Mouse (Mus musculus): ENCODE data around the gene Acads. TPM values are rescaled to one million over a fixed set of nuclear protein-coding genes. Genes with fewer than 3 reads are reported as not detected.
"Not testable (repeated sequence)": the region's sequence is repeated elsewhere in the genome, so short reads cannot be mapped to it uniquely, and the experiment has no call there.

The Acads gene
- polyA plus RNA-seq, 1 experiment, result 14.9 TPM

GRCm38 (mm10) chr5:115155156-115155631, 36.0 kb upstream of the Acads start:
- peaks cover 25% of the 10 kb centered on the region; the same call in 1 of the 2 replicates for H3K4me1 ChIP-seq (ENCODE audit: control insufficient read depth, insufficient read depth, low read length)
- no peak overlapping the region for H3K27ac ChIP-seq (ENCODE audit: insufficient read depth, low read length)
- H3K27me3 ChIP-seq (ENCODE audit: control insufficient read depth, insufficient read depth, low read length), result no peaks in the 10 kb centered on the region
- TF ChIP-seq CTCF (IDR thresholded peaks at IDR 0.05; ENCODE audit: borderline replicate concordance, insufficient read depth, low read depth, low read length) (no peak), POLR2A (IDR thresholded peaks at IDR 0.05; ENCODE audit: borderline replicate concordance, insufficient read depth, low read length) (no peak)
- WGBS, result 47% methylated on average over 13 of the region's 13 CpGs
- H3K4me3 ChIP-seq (replicated peaks; ENCODE audit: insufficient read depth, low read depth, low read length), result no peak overlapping the region
- no peak for DNase-seq

GRCm38 (mm10) chr5:115152132-115152956, 33.2 kb upstream of the Acads start:
- no peaks in the 10 kb centered on the region for H3K27me3 ChIP-seq (ENCODE audit: control insufficient read depth, insufficient read depth, low read length)
- TF ChIP-seq POLR2A (IDR thresholded peaks at IDR 0.05; ENCODE audit: borderline replicate concordance, insufficient read depth, low read length) (no peak), CTCF (IDR thresholded peaks at IDR 0.05; ENCODE audit: borderline replicate concordance, insufficient read depth, low read depth, low read length) (no peak)

GRCm38 (mm10) chr5:115151457-115151856, 32.3 kb upstream of the Acads start:
- no peak for DNase-seq
- H3K27ac ChIP-seq (ENCODE audit: insufficient read depth, low read length), result no peak overlapping the region
- no peak overlapping the region for H3K4me3 ChIP-seq (replicated peaks; ENCODE audit: insufficient read depth, low read depth, low read length)
- H3K4me1 ChIP-seq (ENCODE audit: control insufficient read depth, insufficient read depth, low read length), result peaks cover 22% of the 10 kb centered on the region; the same call in 1 of the 2 replicates
- 80% methylated on average over 13 of the region's 13 CpGs for WGBS
- TF ChIP-seq CTCF (IDR thresholded peaks at IDR 0.05; ENCODE audit: borderline replicate concordance, insufficient read depth, low read depth, low read length) (no peak), POLR2A (IDR thresholded peaks at IDR 0.05; ENCODE audit: borderline replicate concordance, insufficient read depth, low read length) (no peak)
- H3K27me3 ChIP-seq (ENCODE audit: control insufficient read depth, insufficient read depth, low read length), result no peaks in the 10 kb centered on the region

More at GRCm38 (mm10) chr5:115152132-115152956, 33.2 kb upstream of the Acads start:
- 66% methylated on average over 8 of the region's 8 CpGs for WGBS
- Histone ChIP-seq H3K4me1 (ENCODE audit: control insufficient read depth, insufficient read depth, low read length) (peaks cover 25% of the 10 kb centered on the region; the same call in 1 of the 2 replicates), H3K4me3 (replicated peaks; ENCODE audit: insufficient read depth, low read depth, low read length) (no peak overlapping the region), H3K27ac (ENCODE audit: insufficient read depth, low read length) (no peak overlapping the region)
- no peak for DNase-seq

GRCm38 (mm10) chr5:115150991-115151390, 31.8 kb upstream of the Acads start:
- no peak for TF ChIP-seq CTCF (IDR thresholded peaks at IDR 0.05; ENCODE audit: borderline replicate concordance, insufficient read depth, low read depth, low read length)
- TF ChIP-seq POLR2A (IDR thresholded peaks at IDR 0.05; ENCODE audit: borderline replicate concordance, insufficient read depth, low read length), result no peak
- no peaks in the 10 kb centered on the region for H3K27me3 ChIP-seq (ENCODE audit: control insufficient read depth, insufficient read depth, low read length)
- WGBS, result 83% methylated on average over 5 of the region's 5 CpGs
- no peak for DNase-seq
- no peak overlapping the region for H3K27ac ChIP-seq (ENCODE audit: insufficient read depth, low read length)
- no peak overlapping the region for H3K4me3 ChIP-seq (replicated peaks; ENCODE audit: insufficient read depth, low read depth, low read length)
- peaks cover 18% of the 10 kb centered on the region; the same call in 1 of the 2 replicates for H3K4me1 ChIP-seq (ENCODE audit: control insufficient read depth, insufficient read depth, low read length)

- no peak overlapping the region for H3K27ac ChIP-seq (ENCODE audit: insufficient read depth, low read length)
- 92% methylated on average over 14 of the region's 14 CpGs for WGBS
- no peaks in the 10 kb centered on the region for H3K27me3 ChIP-seq (ENCODE audit: control insufficient read depth, insufficient read depth, low read length)
- no peak for TF ChIP-seq CTCF (IDR thresholded peaks at IDR 0.05; ENCODE audit: borderline replicate concordance, insufficient read depth, low read depth, low read length)
- no peak for TF ChIP-seq POLR2A (IDR thresholded peaks at IDR 0.05; ENCODE audit: borderline replicate concordance, insufficient read depth, low read length)
- peaks cover 9% of the 10 kb centered on the region; the same call in 1 of the 2 replicates for H3K4me1 ChIP-seq (ENCODE audit: control insufficient read depth, insufficient read depth, low read length)
- no peak overlapping the region for H3K4me3 ChIP-seq (replicated peaks; ENCODE audit: insufficient read depth, low read depth, low read length)
- no peak for DNase-seq
Measured at GRCm38 (mm10) chr5:115149675-115150459, 30.7 kb upstream of the Acads start.

- H3K4me1 ChIP-seq (ENCODE audit: control insufficient read depth, insufficient read depth, low read length); DNase-seq; H3K27me3 ChIP-seq (ENCODE audit: control insufficient read depth, insufficient read depth, low read length); H3K4me3 ChIP-seq (replicated peaks; ENCODE audit: insufficient read depth, low read depth, low read length); H3K27ac ChIP-seq (ENCODE audit: insufficient read depth, low read length): not testable (repeated sequence)
- WGBS, result no CpG with 5 or more reads among the region's 1 CpGs
Measured at GRCm38 (mm10) chr5:115148872-115149271, 29.7 kb upstream of the Acads start.

- Histone ChIP-seq H3K4me1 (ENCODE audit: control insufficient read depth, insufficient read depth, low read length) (peaks cover 10% of the 10 kb centered on the region; the same call in 1 of the 2 replicates), H3K27me3 (ENCODE audit: control insufficient read depth, insufficient read depth, low read length) (no peaks in the 10 kb centered on the region), H3K27ac (ENCODE audit: insufficient read depth, low read length) (no peak overlapping the region), H3K4me3 (replicated peaks; ENCODE audit: insufficient read depth, low read depth, low read length) (no peak overlapping the region)
- DNase-seq, result no peak
- 91% methylated on average over 8 of the region's 8 CpGs for WGBS
- TF ChIP-seq CTCF (IDR thresholded peaks at IDR 0.05; ENCODE audit: borderline replicate concordance, insufficient read depth, low read depth, low read length) (no peak), POLR2A (IDR thresholded peaks at IDR 0.05; ENCODE audit: borderline replicate concordance, insufficient read depth, low read length) (no peak)
Measured at GRCm38 (mm10) chr5:115148378-115148777, 29.2 kb upstream of the Acads start.
